Mouse (Mus musculus): Measurements from ENCODE around the gene 4933415A04Rik. TPM values are rescaled to one million over a fixed set of nuclear protein-coding genes. Genes with fewer than 3 reads are reported as not detected.

4933415A04Rik gene
- total and polyA plus RNA-seq, 3 experiments: not detected

- TF ChIP-seq GATA2 (IDR thresholded peaks at IDR 0.05; ENCODE audit: borderline replicate concordance, low read depth, low read length) (no peak), GATA1 (IDR thresholded peaks at IDR 0.05; ENCODE audit: borderline replicate concordance, low read length) (no peak), CTCF (IDR thresholded peaks at IDR 0.05; ENCODE audit: low read depth, low read length) (no peak), TAL1 (conservative IDR thresholded peaks at IDR 0.05; ENCODE audit: low read depth, low read length) (no peak), POLR2AphosphoS5 (IDR thresholded peaks at IDR 0.05; ENCODE audit: insufficient replicate concordance, low read depth, low read length) (no peak)
- Histone ChIP-seq H3K36me3 (replicated peaks) (no peaks in the 10 kb centered on the region), H3K4me3 (ENCODE audit: low read depth, low read length) (no peak overlapping the region), H3K4me1 (ENCODE audit: insufficient read depth, low read depth, low read length) (no peaks in the 10 kb centered on the region), H3K9me3 (replicated peaks) (no peaks in the 10 kb centered on the region), H3K27me3 (ENCODE audit: insufficient read depth, low read length) (peaks cover 8% of the 10 kb centered on the region; the same call in 1 of the 2 replicates)
- ATAC-seq (ENCODE audit: extremely low read depth, insufficient number of reproducible peaks, low FRiP score, poor library complexity, severe bottlenecking) (no peak), DNase-seq (ENCODE audit: low spot score) (no peak)
Measured at GRCm38 (mm10) chr11:43621769-43622168, 34.9 kb downstream of the 4933415A04Rik start.

- 0 out of 2 replicates have a peak, but pooled peaks cover 3% of the 10 kb centered on the region for H3K27me3 ChIP-seq (ENCODE audit: insufficient read depth, low read length)
- H3K4me3 ChIP-seq (ENCODE audit: low read depth, low read length): no peak overlapping the region
- H3K36me3 ChIP-seq (replicated peaks): no peaks in the 10 kb centered on the region
- no peaks in the 10 kb centered on the region for H3K4me1 ChIP-seq (ENCODE audit: insufficient read depth, low read depth, low read length)
- H3K9me3 ChIP-seq (replicated peaks): no peaks in the 10 kb centered on the region
- TF ChIP-seq GATA1 (IDR thresholded peaks at IDR 0.05; ENCODE audit: borderline replicate concordance, low read length) (no peak), POLR2AphosphoS5 (IDR thresholded peaks at IDR 0.05; ENCODE audit: insufficient replicate concordance, low read depth, low read length) (no peak), TAL1 (conservative IDR thresholded peaks at IDR 0.05; ENCODE audit: low read depth, low read length) (no peak), GATA2 (IDR thresholded peaks at IDR 0.05; ENCODE audit: borderline replicate concordance, low read depth, low read length) (no peak)
- ATAC-seq (ENCODE audit: extremely low read depth, insufficient number of reproducible peaks, low FRiP score, poor library complexity, severe bottlenecking): no peak
- DNase-seq (ENCODE audit: low spot score): no peak
Measured at GRCm38 (mm10) chr11:43624341-43624740, 37.5 kb downstream of the 4933415A04Rik start.

GRCm38 (mm10) chr11:43626300-43626926 lies 39.6 kb downstream of the 4933415A04Rik start:
- Histone ChIP-seq H3K9me3 (replicated peaks) (no peaks in the 10 kb centered on the region), H3K4me3 (ENCODE audit: low read depth, low read length) (no peak overlapping the region), H3K36me3 (replicated peaks) (no peaks in the 10 kb centered on the region), H3K4me1 (ENCODE audit: insufficient read depth, low read depth, low read length) (no peaks in the 10 kb centered on the region), H3K27me3 (ENCODE audit: insufficient read depth, low read length) (0 out of 2 replicates have a peak, but pooled peaks cover 3% of the 10 kb centered on the region)
- ATAC-seq (ENCODE audit: extremely low read depth, insufficient number of reproducible peaks, low FRiP score, poor library complexity, severe bottlenecking) (no peak), DNase-seq (ENCODE audit: low spot score) (no peak)
- no peak for TF ChIP-seq CTCF (IDR thresholded peaks at IDR 0.05; ENCODE audit: low read depth, low read length)

- ATAC-seq (ENCODE audit: extremely low read depth, insufficient number of reproducible peaks, low FRiP score, poor library complexity, severe bottlenecking): no peak
- TF ChIP-seq GATA1 (IDR thresholded peaks at IDR 0.05; ENCODE audit: borderline replicate concordance, low read length) (no peak), GATA2 (IDR thresholded peaks at IDR 0.05; ENCODE audit: borderline replicate concordance, low read depth, low read length) (no peak), TAL1 (conservative IDR thresholded peaks at IDR 0.05; ENCODE audit: low read depth, low read length) (no peak), CTCF (IDR thresholded peaks at IDR 0.05; ENCODE audit: low read depth, low read length) (no peak), POLR2AphosphoS5 (IDR thresholded peaks at IDR 0.05; ENCODE audit: insufficient replicate concordance, low read depth, low read length) (no peak)
- Histone ChIP-seq H3K36me3 (replicated peaks) (no peaks in the 10 kb centered on the region), H3K4me3 (ENCODE audit: low read depth, low read length) (no peak overlapping the region), H3K4me1 (ENCODE audit: insufficient read depth, low read depth, low read length) (no peaks in the 10 kb centered on the region), H3K27me3 (ENCODE audit: insufficient read depth, low read length) (0 out of 2 replicates have a peak, but pooled peaks cover 3% of the 10 kb centered on the region), H3K9me3 (replicated peaks) (no peaks in the 10 kb centered on the region)
- no peak for DNase-seq (ENCODE audit: low spot score)
Measured at GRCm38 (mm10) chr11:43626927-43627645, 40.2 kb downstream of the 4933415A04Rik start.

- TF ChIP-seq CTCF (IDR thresholded peaks at IDR 0.05; ENCODE audit: low read depth, low read length): no peak
- no peak for TF ChIP-seq GATA2 (IDR thresholded peaks at IDR 0.05; ENCODE audit: borderline replicate concordance, low read depth, low read length)
- TF ChIP-seq GATA1 (IDR thresholded peaks at IDR 0.05; ENCODE audit: borderline replicate concordance, low read length): no peak
- no peak for TF ChIP-seq TAL1 (conservative IDR thresholded peaks at IDR 0.05; ENCODE audit: low read depth, low read length)
- no peak for TF ChIP-seq POLR2AphosphoS5 (IDR thresholded peaks at IDR 0.05; ENCODE audit: insufficient replicate concordance, low read depth, low read length)
- peaks cover 4% of the 10 kb centered on the region for H3K27me3 ChIP-seq (ENCODE audit: insufficient read depth, low read length)
- no peaks in the 10 kb centered on the region for H3K9me3 ChIP-seq (replicated peaks)
- DNase-seq (ENCODE audit: low spot score) (no peak), ATAC-seq (ENCODE audit: extremely low read depth, insufficient number of reproducible peaks, low FRiP score, poor library complexity, severe bottlenecking) (no peak)
- H3K36me3 ChIP-seq (replicated peaks): no peaks in the 10 kb centered on the region
- no peaks in the 10 kb centered on the region for H3K4me1 ChIP-seq (ENCODE audit: insufficient read depth, low read depth, low read length)
- no peak overlapping the region for H3K4me3 ChIP-seq (ENCODE audit: low read depth, low read length)
Measured at GRCm38 (mm10) chr11:43631645-43632044, 44.8 kb downstream of the 4933415A04Rik start.

- Histone ChIP-seq H3K36me3 (replicated peaks) (no peaks in the 10 kb centered on the region), H3K27me3 (ENCODE audit: insufficient read depth, low read length) (peaks cover 6% of the 10 kb centered on the region), H3K4me3 (ENCODE audit: low read depth, low read length) (no peak overlapping the region), H3K4me1 (ENCODE audit: insufficient read depth, low read depth, low read length) (no peaks in the 10 kb centered on the region), H3K9me3 (replicated peaks) (no peaks in the 10 kb centered on the region)
- ATAC-seq (ENCODE audit: extremely low read depth, insufficient number of reproducible peaks, low FRiP score, poor library complexity, severe bottlenecking) (no peak), DNase-seq (ENCODE audit: low spot score) (no peak)
- TF ChIP-seq GATA2 (IDR thresholded peaks at IDR 0.05; ENCODE audit: borderline replicate concordance, low read depth, low read length) (no peak), TAL1 (conservative IDR thresholded peaks at IDR 0.05; ENCODE audit: low read depth, low read length) (no peak), GATA1 (IDR thresholded peaks at IDR 0.05; ENCODE audit: borderline replicate concordance, low read length) (no peak), POLR2AphosphoS5 (IDR thresholded peaks at IDR 0.05; ENCODE audit: insufficient replicate concordance, low read depth, low read length) (no peak), CTCF (IDR thresholded peaks at IDR 0.05; ENCODE audit: low read depth, low read length) (no peak)
Measured at GRCm38 (mm10) chr11:43632566-43632965, 45.7 kb downstream of the 4933415A04Rik start.
